Mouse (Mus musculus): ENCODE measurements around the gene Schip1.

The Schip1 gene

GRCm38 (mm10) chr3:68545898-68546297 lies 481.3 kb downstream of the Schip1 start:
- DNase-seq (ENCODE audit: low spot score in 2 of 2), result no peak

GRCm38 (mm10) chr3:68555087-68555662 lies 490.6 kb downstream of the Schip1 start:
- no peak for DNase-seq (ENCODE audit: low spot score in 2 of 2)

- no peak for DNase-seq (ENCODE audit: low spot score in 2 of 2)
These were observed 492.3 kb downstream of the Schip1 start for GRCm38 (mm10) chr3:68556891-68557290.

GRCm38 (mm10) chr3:68558744-68559143 lies 494.1 kb downstream of the Schip1 start:
- DNase-seq (ENCODE audit: low spot score in 2 of 2), result no peak

GRCm38 (mm10) chr3:68560057-68560456 lies 495.5 kb downstream of the Schip1 start:
- DNase-seq (ENCODE audit: low spot score in 2 of 2), result no peak

- no peak for DNase-seq (ENCODE audit: low spot score in 2 of 2)
These were observed 498.2 kb downstream of the Schip1 start for GRCm38 (mm10) chr3:68562838-68563237.

- DNase-seq (ENCODE audit: low spot score in 2 of 2), result peak in 1 of 2 experiments; percentile 64
These were observed 499.3 kb downstream of the Schip1 start for GRCm38 (mm10) chr3:68563922-68564321.

GRCm38 (mm10) chr3:68564978-68565674 lies 500.5 kb downstream of the Schip1 start:
- DNase-seq (ENCODE audit: low spot score in 2 of 2), result no peak

- no peak for DNase-seq (ENCODE audit: low spot score in 2 of 2)
These were observed 501.1 kb downstream of the Schip1 start for GRCm38 (mm10) chr3:68565675-68566055.

- DNase-seq (ENCODE audit: low spot score in 2 of 2), result no peak
These were observed 503.0 kb downstream of the Schip1 start for GRCm38 (mm10) chr3:68567581-68567980.

GRCm38 (mm10) chr3:68568149-68568548 lies 503.5 kb downstream of the Schip1 start:
- no peak for DNase-seq (ENCODE audit: low spot score in 2 of 2)

- DNase-seq (ENCODE audit: low spot score in 2 of 2), result no peak
These were observed 504.1 kb downstream of the Schip1 start for GRCm38 (mm10) chr3:68568716-68569115.

GRCm38 (mm10) chr3:68570319-68570718 lies 505.7 kb downstream of the Schip1 start:
- DNase-seq (ENCODE audit: low spot score in 2 of 2), result peak in 1 of 2 experiments; percentile 62

- DNase-seq (ENCODE audit: low spot score in 2 of 2), result peak; percentile 88 to 89
These were observed 507.9 kb downstream of the Schip1 start for GRCm38 (mm10) chr3:68572249-68573225.

GRCm38 (mm10) chr3:68573226-68573624 lies 508.6 kb downstream of the Schip1 start:
- DNase-seq (ENCODE audit: low spot score in 2 of 2), result no peak

GRCm38 (mm10) chr3:68574097-68574496 lies 509.5 kb downstream of the Schip1 start:
- no peak for DNase-seq (ENCODE audit: low spot score in 2 of 2)

- DNase-seq (ENCODE audit: low spot score in 2 of 2), result no peak
These were observed 510.0 kb downstream of the Schip1 start for GRCm38 (mm10) chr3:68574565-68574964.

GRCm38 (mm10) chr3:68575636-68576340 lies 511.2 kb downstream of the Schip1 start:
- DNase-seq (ENCODE audit: low spot score in 2 of 2), result no peak

- peak; percentile 91 to 92 for DNase-seq (ENCODE audit: low spot score in 2 of 2)
These were observed 511.8 kb downstream of the Schip1 start for GRCm38 (mm10) chr3:68576431-68576830.

- DNase-seq (ENCODE audit: low spot score in 2 of 2), result no peak
These were observed 512.3 kb downstream of the Schip1 start for GRCm38 (mm10) chr3:68576948-68577347.

GRCm38 (mm10) chr3:68581591-68581990 lies 517.0 kb downstream of the Schip1 start:
- DNase-seq (ENCODE audit: low spot score in 2 of 2), result no peak
